Mouse (Mus musculus) testis, adult 2 months (tissue): ENCODE data around the gene Cd6. TPM values are rescaled to one million over a fixed set of nuclear protein-coding genes. Genes with fewer than 3 reads are reported as not detected.

Source experiments
- H3K27ac ChIP-seq: fragments of 200-500 bp; 2 replicates; pipeline ENCODE4 v1.5.1; 2012; ENCODE audit warnings: low read depth, low read length; ENCODE audit not compliant: control insufficient read depth, insufficient read depth
- H3K27me3 ChIP-seq: fragments of 200-500 bp; 2 replicates; pipeline ENCODE4 v1.6.1; 2012; ENCODE audit warnings: mild to moderate bottlenecking, low read length, moderate library complexity; ENCODE audit not compliant: control insufficient read depth, insufficient read depth
- H3K36me3 ChIP-seq: fragments of 200-500 bp; 2 replicates; pipeline ENCODE4 v1.6.1; 2012; ENCODE audit warnings: mild to moderate bottlenecking, low read length; ENCODE audit not compliant: control insufficient read depth, insufficient read depth
- H3K4me1 ChIP-seq: fragments of 200-500 bp; 2 replicates; pipeline ENCODE4 v1.6.1; 2012; ENCODE audit warnings: low read length; ENCODE audit not compliant: control insufficient read depth, insufficient read depth
- H3K4me3 ChIP-seq: fragments of 200-500 bp; 2 replicates; pipeline ENCODE4 v1.5.1; 2012; ENCODE audit warnings: low read depth, mild to moderate bottlenecking, low read length, moderate library complexity, mixed read lengths; ENCODE audit not compliant: control insufficient read depth
- CTCF ChIP-seq: fragments of 200-500 bp; IDR thresholded peaks from 2 replicates; pipeline ENCODE4 v1.5.1; 2012; ENCODE audit warnings: low read depth, mild to moderate bottlenecking, inconsistent platforms, low read length, moderate library complexity; ENCODE audit not compliant: control insufficient read depth, insufficient read depth, insufficient replicate concordance
- POLR2A ChIP-seq: fragments of 200-500 bp; IDR thresholded peaks from 2 replicates; pipeline ENCODE4 v1.6.1; 2012; ENCODE audit warnings: low read depth, mild to moderate bottlenecking, inconsistent platforms, low read length, moderate library complexity; ENCODE audit not compliant: control insufficient read depth
- polyA plus RNA-seq: library from polyadenylated mRNA; depleted of rRNA; stranded (reverse); fragments of >200 nt; gene quantifications from 2 replicates; pipeline ENCODE4 v1.2.3, GENCODE M21; 2012

Cd6 gene
- polyA plus RNA-seq, 1 experiment = not detected

- Histone ChIP-seq H3K27ac (no peak overlapping the region), H3K36me3 (no peaks in the 10 kb centered on the region), H3K4me1 (peaks cover 7% of the 10 kb centered on the region), H3K4me3 (no peak overlapping the region), H3K27me3 (no peaks in the 10 kb centered on the region)
- TF ChIP-seq POLR2A (no peak), CTCF (no peak)
Measured at GRCm38 (mm10) chr19:10818217-10818946, 11.5 kb downstream of the Cd6 start.

DNA sequence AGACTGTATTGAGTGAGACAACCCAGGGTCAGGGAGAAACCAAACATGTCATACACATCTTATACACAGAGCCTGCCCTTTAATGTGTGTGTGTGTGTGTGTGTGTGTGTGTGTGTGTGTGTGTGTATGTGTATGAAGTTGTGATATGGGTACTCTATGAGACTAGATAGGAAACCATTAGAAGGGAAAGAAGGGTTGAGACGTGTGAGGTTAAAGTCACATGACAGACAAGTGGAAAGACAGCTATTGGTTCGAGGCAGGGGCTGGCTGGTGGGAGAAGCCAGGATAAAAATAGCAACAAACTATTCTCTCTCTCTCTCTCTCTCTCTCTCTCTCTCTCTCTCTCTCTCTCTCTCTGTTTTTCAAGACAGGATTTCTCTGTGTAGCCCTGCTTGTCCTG is 13.4 kb downstream of the Cd6 start:
- no peak overlapping the region for H3K4me3 ChIP-seq
- H3K36me3 ChIP-seq = no peaks in the 10 kb centered on the region
- no peaks in the 10 kb centered on the region for H3K27me3 ChIP-seq
- no peak overlapping the region for H3K27ac ChIP-seq
- TF ChIP-seq POLR2A = no peak
- TF ChIP-seq CTCF = no peak
- peaks cover 7% of the 10 kb centered on the region for H3K4me1 ChIP-seq

GRCm38 (mm10) chr19:10815871-10816270 is 14.0 kb downstream of the Cd6 start:
- Histone ChIP-seq H3K4me3 (no peak overlapping the region), H3K36me3 (no peaks in the 10 kb centered on the region), H3K27me3 (no peaks in the 10 kb centered on the region), H3K27ac (no peak overlapping the region), H3K4me1 (peaks cover 7% of the 10 kb centered on the region)
- no peak for TF ChIP-seq POLR2A
- no peak for TF ChIP-seq CTCF

- Histone ChIP-seq H3K4me3 (no peak overlapping the region), H3K4me1 (peaks cover 7% of the 10 kb centered on the region), H3K36me3 (no peaks in the 10 kb centered on the region), H3K27me3 (no peaks in the 10 kb centered on the region), H3K27ac (no peak overlapping the region)
- TF ChIP-seq POLR2A (no peak), CTCF (no peak)
Measured at GRCm38 (mm10) chr19:10813905-10814304, 16.0 kb downstream of the Cd6 start.

DNA sequence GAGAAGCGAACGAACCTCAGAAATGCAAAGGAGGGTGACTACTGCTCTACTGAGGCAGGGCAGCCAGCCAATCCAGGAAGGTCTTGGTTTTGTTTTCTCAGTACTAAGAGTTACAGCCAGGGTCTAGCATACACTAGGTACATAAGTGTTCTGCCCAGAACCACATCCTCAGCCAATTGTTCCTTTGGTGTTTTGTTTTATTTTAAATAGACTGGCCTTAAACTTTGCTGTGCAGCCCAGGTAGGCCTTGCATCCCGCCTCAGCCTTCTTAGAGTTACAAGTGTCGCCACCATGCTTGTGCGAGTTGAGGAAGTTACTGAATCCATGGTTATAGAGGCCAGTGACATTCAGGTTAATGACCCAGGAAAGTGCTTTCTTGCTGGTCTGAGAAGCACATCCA is 16.8 kb downstream of the Cd6 start:
- Histone ChIP-seq H3K27me3 (no peaks in the 10 kb centered on the region), H3K36me3 (no peaks in the 10 kb centered on the region), H3K4me1 (peaks cover 3% of the 10 kb centered on the region), H3K4me3 (no peak overlapping the region), H3K27ac (no peak overlapping the region)
- no peak for TF ChIP-seq CTCF
- no peak for TF ChIP-seq POLR2A

DNA sequence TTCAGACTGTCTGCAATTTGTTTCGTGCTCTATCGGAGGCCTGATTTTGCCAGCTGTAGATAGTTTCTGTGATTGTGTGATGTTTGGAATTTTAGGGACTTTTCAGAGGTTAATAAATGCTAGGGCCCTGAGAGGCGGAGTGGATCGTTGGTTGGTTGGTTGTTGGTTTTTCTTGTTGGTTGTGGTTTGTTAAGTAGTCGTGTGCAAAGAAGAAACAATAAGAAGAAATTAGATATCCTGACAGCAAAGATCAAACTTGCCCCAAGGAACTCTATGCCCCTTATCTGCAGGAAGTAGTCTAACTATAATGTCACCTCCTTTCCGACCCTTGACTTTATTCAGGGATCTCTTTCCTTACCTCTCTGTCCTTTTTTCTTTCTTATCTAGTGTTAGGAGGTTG is 18.4 kb downstream of the Cd6 start:
- Histone ChIP-seq H3K27me3 (no peaks in the 10 kb centered on the region), H3K4me3 (no peak overlapping the region), H3K36me3 (no peaks in the 10 kb centered on the region), H3K27ac (no peak overlapping the region), H3K4me1 (no peaks in the 10 kb centered on the region)
- TF ChIP-seq CTCF = no peak
- TF ChIP-seq POLR2A = no peak

DNA sequence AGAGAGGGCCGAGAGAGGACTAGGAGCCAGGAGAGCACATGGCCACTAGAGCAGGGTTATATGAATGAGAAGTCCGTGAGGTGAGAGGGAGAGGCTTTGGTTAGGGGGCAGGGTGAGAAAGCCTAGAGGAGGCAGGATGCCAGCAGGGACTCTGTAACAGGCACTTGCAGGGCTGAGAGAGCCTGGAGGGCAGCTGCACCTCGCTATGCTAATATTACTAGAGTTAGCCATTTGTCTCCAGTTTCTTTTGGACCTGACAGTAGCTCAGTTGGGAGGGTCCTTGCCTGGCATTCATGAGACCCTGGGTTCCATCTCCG is 19.7 kb downstream of the Cd6 start:
- TF ChIP-seq POLR2A (no peak), CTCF (no peak)
- no peak overlapping the region for H3K27ac ChIP-seq

DNA sequence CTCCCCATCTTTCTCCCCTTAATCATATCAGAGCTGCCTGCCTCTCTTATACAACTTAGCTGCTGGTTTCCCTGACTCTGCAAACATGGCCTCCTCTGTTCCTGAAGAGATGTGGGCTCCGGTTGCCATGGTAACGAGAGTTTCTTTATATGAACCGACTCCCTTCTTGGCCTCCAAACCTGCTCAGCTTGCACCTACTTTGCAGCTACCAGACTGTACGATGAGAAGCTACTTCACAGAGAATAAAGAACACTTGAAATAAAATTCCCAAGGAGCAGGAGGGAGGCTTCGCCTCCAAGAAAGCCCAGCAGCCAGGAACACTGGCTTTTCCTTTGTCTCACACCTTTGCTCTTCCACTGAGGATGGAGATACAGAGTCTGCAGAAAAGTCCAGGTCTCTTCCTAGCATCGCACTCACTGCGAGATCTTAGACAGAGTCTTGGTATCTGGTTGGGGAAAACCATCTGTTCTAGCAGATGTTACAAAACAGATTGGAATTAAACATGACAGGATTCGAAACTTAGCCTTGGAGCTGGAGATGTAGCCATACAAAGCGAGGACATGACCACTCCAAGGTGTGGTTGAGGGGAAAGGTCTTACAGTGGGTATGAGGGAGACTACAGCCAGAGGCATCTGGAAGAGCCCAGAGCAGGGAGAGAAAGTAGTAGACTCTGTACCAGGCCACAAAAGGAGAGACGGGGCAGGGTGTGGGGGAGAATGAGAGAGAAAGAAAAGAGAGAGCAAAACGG is 20.3 kb downstream of the Cd6 start:
- TF ChIP-seq CTCF = no peak
- Histone ChIP-seq H3K27me3 (no peaks in the 10 kb centered on the region), H3K4me3 (no peak overlapping the region), H3K27ac (no peak overlapping the region), H3K4me1 (no peaks in the 10 kb centered on the region), H3K36me3 (no peaks in the 10 kb centered on the region)

More for the DNA sequence above, 19.7 kb downstream of the Cd6 start:
- Histone ChIP-seq H3K4me3 (no peak overlapping the region), H3K27me3 (no peaks in the 10 kb centered on the region), H3K4me1 (no peaks in the 10 kb centered on the region), H3K36me3 (no peaks in the 10 kb centered on the region)
